Mouse (Mus musculus) C2C12 (cell line): ENCODE measurements at regions not wholly inside any gene's neighbourhood (a gene's known extent, or its start where the extent isn't known, plus 50 kb on each side); places are given as distances from the start of the nearest gene placed in this dataset.

Experiments
- H3K27me3 ChIP-seq: one replicate; pipeline ENCODE4 v1.6.1; 2011; ENCODE audit not compliant: control insufficient read depth, insufficient read depth, insufficient read length
- H3K36me3 ChIP-seq: one replicate; pipeline ENCODE4 v1.6.1; 2011; ENCODE audit not compliant: control insufficient read depth, insufficient read depth
- H3K4me3 ChIP-seq: one replicate; pipeline ENCODE4 v1.5.1; 2011; ENCODE audit warnings: mild to moderate bottlenecking, control low read depth; ENCODE audit not compliant: poor library complexity, insufficient read depth, severe bottlenecking
- H3K79me2 ChIP-seq: one replicate; pipeline ENCODE4 v1.6.1; 2011; ENCODE audit not compliant: control insufficient read depth, insufficient read depth
- H3K79me3 ChIP-seq: one replicate; pipeline ENCODE4 v1.6.1; 2011; ENCODE audit warnings: low read depth, control low read depth
- H3ac ChIP-seq: one replicate; pipeline ENCODE3; 2011; ENCODE audit warnings: low read depth; ENCODE audit not compliant: control insufficient read depth, insufficient read length
- CEBPB ChIP-seq: IDR thresholded peaks from one replicate; pipeline ENCODE4 v1.6.1; 2011; ENCODE audit warnings: low read depth, mild to moderate bottlenecking, control low read depth, moderate library complexity
- CTCF ChIP-seq: IDR thresholded peaks from one replicate; pipeline ENCODE4 v1.5.1; 2011; ENCODE audit not compliant: control insufficient read depth, insufficient read depth, insufficient read length
- FOSL1 ChIP-seq: IDR thresholded peaks from one replicate; pipeline ENCODE4 v1.8.0; 2011; ENCODE audit warnings: mild to moderate bottlenecking, low read length; ENCODE audit not compliant: poor library complexity, insufficient read depth, severe bottlenecking
- MAX ChIP-seq: IDR thresholded peaks from one replicate; pipeline ENCODE4 v1.6.1; 2011; ENCODE audit warnings: mild to moderate bottlenecking, control low read depth
- MYOD1 ChIP-seq: IDR thresholded peaks from one replicate; pipeline ENCODE4 v1.6.1; 2011; ENCODE audit warnings: low read depth; ENCODE audit not compliant: control insufficient read depth, insufficient read length
- MYOG ChIP-seq: IDR thresholded peaks from one replicate; pipeline ENCODE4 v1.6.1; 2011; ENCODE audit not compliant: control insufficient read depth, insufficient read length; ENCODE audit errors: extremely low read depth
- USF1 ChIP-seq: IDR thresholded peaks from one replicate; pipeline ENCODE4 v1.6.1; 2011; ENCODE audit warnings: low read depth, mild to moderate bottlenecking, control low read depth, moderate library complexity

- H3K27me3 ChIP-seq: no peaks in the 10 kb centered on the region
- H3K36me3 ChIP-seq: no peaks in the 10 kb centered on the region
- H3K4me3 ChIP-seq: no peak overlapping the region
- TF ChIP-seq CEBPB (no peak), MYOG (no peak), MYOD1 (no peak), USF1 (no peak), CTCF (no peak), FOSL1 (no peak), MAX (no peak)
- no peaks in the 10 kb centered on the region for H3K79me3 ChIP-seq
- no peaks in the 10 kb centered on the region for H3K79me2 ChIP-seq
- no peak overlapping the region for H3ac ChIP-seq
These were observed 88.5 kb upstream of the Ssbp2 start for GRCm38 (mm10) chr13:91371596-91371987.

GRCm38 (mm10) chr13:91372130-91372875, 87.8 kb upstream of the Ssbp2 start:
- H3K36me3 ChIP-seq: no peaks in the 10 kb centered on the region
- H3K4me3 ChIP-seq: no peak overlapping the region
- TF ChIP-seq MYOG (no peak), CEBPB (peak; percentile 83), MYOD1 (peak; percentile 69)
- no peaks in the 10 kb centered on the region for H3K27me3 ChIP-seq
- no peaks in the 10 kb centered on the region for H3K79me2 ChIP-seq
- H3ac ChIP-seq: no peak overlapping the region
- no peaks in the 10 kb centered on the region for H3K79me3 ChIP-seq

GRCm38 (mm10) chr13:91374141-91374540, 85.9 kb upstream of the Ssbp2 start:
- Histone ChIP-seq H3K79me2 (no peaks in the 10 kb centered on the region), H3K36me3 (no peaks in the 10 kb centered on the region), H3ac (no peak overlapping the region), H3K79me3 (no peaks in the 10 kb centered on the region), H3K27me3 (no peaks in the 10 kb centered on the region), H3K4me3 (no peak overlapping the region)
- TF ChIP-seq MAX: no peak
- no peak for TF ChIP-seq MYOD1
- TF ChIP-seq MYOG: no peak

GRCm38 (mm10) chr13:91376556-91376955, 83.5 kb upstream of the Ssbp2 start:
- TF ChIP-seq MYOD1: no peak
- TF ChIP-seq MAX: no peak
- TF ChIP-seq CTCF: no peak
- no peak for TF ChIP-seq MYOG
- no peak for TF ChIP-seq CEBPB
- TF ChIP-seq FOSL1: no peak
- no peak for TF ChIP-seq USF1
- Histone ChIP-seq H3ac (no peak overlapping the region), H3K4me3 (no peak overlapping the region), H3K27me3 (no peaks in the 10 kb centered on the region), H3K36me3 (no peaks in the 10 kb centered on the region), H3K79me2 (no peaks in the 10 kb centered on the region), H3K79me3 (no peaks in the 10 kb centered on the region)

GRCm38 (mm10) chr13:91377428-91377827, 82.7 kb upstream of the Ssbp2 start:
- H3K79me2 ChIP-seq: no peaks in the 10 kb centered on the region
- no peak overlapping the region for H3ac ChIP-seq
- H3K4me3 ChIP-seq: no peak overlapping the region
- TF ChIP-seq MYOD1 (no peak), MYOG (no peak), FOSL1 (no peak), MAX (no peak), USF1 (no peak), CTCF (no peak), CEBPB (no peak)
- H3K36me3 ChIP-seq: no peaks in the 10 kb centered on the region
- no peaks in the 10 kb centered on the region for H3K79me3 ChIP-seq
- H3K27me3 ChIP-seq: no peaks in the 10 kb centered on the region

- Histone ChIP-seq H3K79me3 (no peaks in the 10 kb centered on the region), H3K27me3 (no peaks in the 10 kb centered on the region), H3ac (no peak overlapping the region), H3K36me3 (no peaks in the 10 kb centered on the region), H3K79me2 (no peaks in the 10 kb centered on the region), H3K4me3 (no peak overlapping the region)
- no peak for TF ChIP-seq MYOG
- TF ChIP-seq USF1: no peak
- no peak for TF ChIP-seq CTCF
- no peak for TF ChIP-seq FOSL1
- TF ChIP-seq CEBPB: no peak
- no peak for TF ChIP-seq MAX
- TF ChIP-seq MYOD1: no peak
These were observed 82.1 kb upstream of the Ssbp2 start for GRCm38 (mm10) chr13:91377972-91378371.
